Mouse (Mus musculus): ENCODE measurements around the gene Tnip3.

Tnip3 gene

DNA sequence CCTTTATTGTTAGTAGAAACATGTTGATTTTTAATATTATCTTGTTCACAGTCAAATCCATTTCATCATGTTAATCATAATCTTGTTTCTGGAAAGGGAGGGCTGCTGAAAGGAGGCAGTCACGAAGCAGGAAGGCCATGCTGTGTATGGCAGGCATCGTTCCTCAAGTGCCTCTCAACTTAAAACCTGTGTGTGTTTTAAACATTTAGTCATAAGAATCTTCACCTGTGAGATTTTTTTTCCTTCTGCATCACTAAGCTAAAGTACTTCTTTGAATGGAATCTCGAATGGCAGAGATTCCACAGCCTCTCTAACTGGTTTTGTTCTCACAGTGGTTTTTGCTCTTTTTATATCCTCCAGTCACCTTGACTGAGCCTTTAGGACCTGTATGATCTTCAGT, 121.3 kb downstream of the Tnip3 start:
- in situ Hi-C loops (cut with MboI, MseI) = no loop called here

DNA sequence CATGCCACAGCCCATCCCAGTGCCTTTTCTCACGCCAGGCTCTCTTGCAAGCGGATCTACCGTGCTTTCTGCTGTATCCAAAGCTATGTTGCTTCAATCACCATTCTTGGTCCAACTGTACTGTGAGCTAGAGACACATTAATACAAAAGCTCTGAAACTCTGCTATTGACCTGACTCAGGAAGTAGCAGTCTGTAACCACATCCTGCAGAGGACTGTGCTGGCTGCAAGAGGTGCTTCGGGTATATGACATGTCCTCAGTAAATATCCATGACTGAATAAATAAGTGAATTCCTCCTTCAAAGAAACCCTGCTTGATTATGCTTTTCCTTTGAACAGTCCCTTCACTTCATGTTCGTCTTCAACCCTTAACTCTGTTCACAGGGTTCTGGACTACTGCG, 122.6 kb downstream of the Tnip3 start:
- in situ Hi-C loops (cut with MboI, MseI) = no loop called here

DNA sequence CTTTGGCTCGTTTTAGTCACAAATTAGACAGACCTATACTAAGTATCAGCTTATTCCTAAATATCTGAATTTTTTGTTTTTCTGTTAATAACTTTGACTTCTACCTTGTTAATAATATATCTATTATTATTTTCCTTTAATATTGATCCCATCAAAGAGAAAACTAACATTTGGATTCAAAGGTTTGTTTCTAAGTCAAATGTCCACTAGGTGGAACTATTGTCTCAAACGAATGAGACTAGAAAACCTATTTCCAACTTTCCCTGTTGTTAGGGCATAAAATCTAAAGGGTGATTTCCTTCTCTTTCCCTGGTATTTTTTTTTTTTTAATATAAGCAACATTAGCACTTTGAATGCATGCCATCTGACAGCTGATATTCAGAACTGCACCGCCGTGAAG, 126.3 kb downstream of the Tnip3 start:
- in situ Hi-C loops (cut with MboI, MseI) = no loop called here

DNA sequence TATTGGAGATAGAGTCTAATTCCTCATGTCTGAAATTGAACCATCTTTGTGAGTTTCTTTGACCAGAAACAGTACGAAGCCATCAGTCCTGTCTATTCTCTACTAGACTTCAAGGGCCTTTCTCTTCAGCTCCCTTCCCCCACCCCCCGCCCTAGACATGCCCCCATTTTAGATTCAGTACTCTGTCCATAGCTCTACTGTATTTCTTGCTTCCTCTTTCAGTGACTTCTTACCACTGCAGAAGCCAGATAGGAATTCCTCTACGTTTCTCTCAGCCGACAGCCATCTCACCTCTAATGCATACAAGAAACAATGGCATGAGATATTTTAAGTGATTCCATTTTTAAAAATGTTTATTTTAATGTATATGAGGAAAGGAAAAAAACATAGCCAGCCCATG, 136.2 kb downstream of the Tnip3 start:
- in situ Hi-C loops (cut with MboI, MseI) = no loop called here

DNA sequence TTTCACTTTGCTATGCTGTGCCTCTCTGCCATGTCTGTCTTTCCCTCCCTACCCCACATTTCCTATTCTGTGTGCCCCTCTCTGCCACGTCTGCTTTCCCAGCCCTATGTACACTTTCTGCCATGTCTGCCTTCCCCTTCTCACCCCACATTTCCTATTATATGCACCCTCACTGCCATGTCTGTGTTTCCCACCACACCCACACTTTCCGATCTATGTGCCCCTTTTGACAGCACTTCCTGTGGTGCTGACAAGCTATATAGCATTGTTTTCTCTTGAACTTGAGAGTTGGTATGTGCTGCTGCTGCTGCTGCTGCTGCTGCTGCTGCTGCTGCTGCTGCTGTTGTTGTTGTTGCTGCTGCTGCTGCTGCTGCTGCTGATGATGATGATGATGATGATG, 136.9 kb downstream of the Tnip3 start:
- in situ Hi-C loops (cut with MboI, MseI) = no loop called here

DNA sequence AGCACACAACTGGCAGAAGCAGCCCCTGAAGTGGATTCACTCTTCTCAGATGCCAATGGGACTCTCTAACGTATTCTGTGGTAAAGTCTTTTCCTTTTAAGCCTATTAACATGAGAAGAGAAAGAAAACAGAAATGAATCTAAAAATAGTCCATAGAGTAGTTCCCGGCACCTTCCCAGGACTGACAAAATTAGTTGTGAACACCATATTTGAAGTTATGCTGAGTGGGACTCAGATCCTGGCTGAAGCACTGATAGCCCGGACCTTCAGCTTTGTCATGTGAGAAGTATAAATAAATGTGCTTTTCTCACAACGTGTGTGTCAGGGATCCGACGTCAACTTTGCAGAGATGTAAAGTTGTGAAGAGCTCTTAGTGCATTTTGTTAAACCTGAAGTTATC, 138.9 kb downstream of the Tnip3 start:
- in situ Hi-C loops (cut with MboI, MseI) = no loop called here

DNA sequence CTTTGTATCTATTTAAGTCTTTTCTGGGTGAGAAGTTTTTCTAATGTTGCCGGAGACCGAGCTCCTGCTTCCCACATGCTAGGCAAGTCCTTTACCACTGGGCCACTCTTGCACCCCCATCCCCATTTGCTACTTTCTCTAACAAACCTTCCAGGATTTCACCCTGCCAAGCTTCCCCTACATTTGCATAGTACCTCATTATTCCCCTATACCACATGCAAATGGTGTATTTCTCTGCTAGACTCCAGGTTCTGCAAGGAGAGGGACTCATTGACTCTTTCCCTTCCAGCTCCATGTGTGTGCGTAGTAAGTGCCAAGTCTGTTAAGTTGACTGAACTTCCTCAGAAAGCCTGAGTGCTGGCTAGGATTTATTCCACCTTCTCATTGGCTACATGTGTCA, 141.2 kb downstream of the Tnip3 start:
- in situ Hi-C loops (cut with MboI, MseI) = loop anchor here (5.0 kb wide), 1 partner anchor 861 kb away; no protein-coding TSS in a partner anchor

DNA sequence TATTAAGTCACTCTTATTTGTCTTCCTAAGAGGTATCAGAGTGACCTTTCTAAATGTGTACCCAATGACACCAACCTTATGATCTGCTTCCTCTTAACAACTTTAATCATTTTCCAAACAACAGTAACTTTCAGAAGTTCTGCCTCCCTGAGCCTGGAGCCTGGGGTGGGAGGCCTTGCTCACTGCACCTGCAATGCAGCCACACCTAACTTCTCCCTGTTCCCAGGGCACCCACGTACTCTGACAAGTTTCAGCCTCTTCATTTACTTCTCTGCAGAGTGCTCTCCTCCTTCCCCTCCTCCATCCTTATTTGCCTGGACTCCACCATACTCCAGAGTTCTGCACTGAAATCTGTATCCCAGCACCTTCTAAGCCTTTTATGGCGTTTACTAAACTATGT, 144.9 kb downstream of the Tnip3 start:
- in situ Hi-C loops (cut with MboI, MseI) = loop anchor here (5.0 kb wide), 1 partner anchor 857 kb away; no protein-coding TSS in a partner anchor

DNA sequence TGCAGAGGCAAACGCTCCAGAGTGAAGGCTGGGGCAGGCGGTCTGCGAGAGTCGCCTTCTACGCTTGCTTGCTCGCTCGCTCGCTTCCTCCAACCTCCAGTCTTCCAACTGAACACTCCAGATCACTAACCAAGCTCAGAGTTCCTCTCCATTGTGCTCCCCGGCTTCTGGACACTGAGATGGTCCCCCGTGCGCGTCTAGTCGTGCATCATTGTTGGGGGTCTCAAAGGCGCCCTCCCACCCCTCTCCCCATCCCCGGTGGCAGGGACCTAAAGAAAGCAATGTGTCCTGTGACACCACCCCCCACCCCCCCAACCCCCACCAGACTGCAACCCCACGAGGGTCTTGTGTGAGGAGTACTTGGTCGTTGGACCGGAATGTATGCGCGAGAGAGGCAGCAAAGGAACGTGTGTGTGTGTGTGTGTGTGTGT, 145.9 kb downstream of the Tnip3 start:
- in situ Hi-C loops (cut with MboI, MseI) = no loop called here

DNA sequence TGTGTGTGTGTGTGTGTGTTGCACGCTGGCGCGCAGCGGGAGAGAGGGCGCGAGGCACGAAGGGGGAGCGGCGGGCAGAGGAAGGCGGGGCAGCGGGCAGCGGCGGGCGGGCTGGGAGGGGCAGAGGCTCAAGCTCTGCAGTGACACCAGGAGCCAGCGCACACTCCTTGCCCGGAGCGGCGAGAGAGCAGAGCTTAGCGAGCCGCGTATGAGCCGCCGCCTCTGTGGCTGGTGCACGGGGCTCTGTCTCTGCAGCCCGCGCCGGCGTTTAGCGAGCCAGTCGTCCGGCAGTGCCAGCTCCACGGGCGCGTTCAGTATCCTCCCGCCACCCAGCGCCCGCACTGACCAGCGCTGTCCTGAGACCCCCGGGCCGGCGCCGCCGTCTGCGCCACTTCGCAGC, 146.3 kb downstream of the Tnip3 start, which contains the start of gene Ndnf:
Ndnf (plus strand) TSS at position 140 of the 400 bp plus-strand sequence.
- in situ Hi-C loops (cut with MboI, MseI) = no loop called here

DNA sequence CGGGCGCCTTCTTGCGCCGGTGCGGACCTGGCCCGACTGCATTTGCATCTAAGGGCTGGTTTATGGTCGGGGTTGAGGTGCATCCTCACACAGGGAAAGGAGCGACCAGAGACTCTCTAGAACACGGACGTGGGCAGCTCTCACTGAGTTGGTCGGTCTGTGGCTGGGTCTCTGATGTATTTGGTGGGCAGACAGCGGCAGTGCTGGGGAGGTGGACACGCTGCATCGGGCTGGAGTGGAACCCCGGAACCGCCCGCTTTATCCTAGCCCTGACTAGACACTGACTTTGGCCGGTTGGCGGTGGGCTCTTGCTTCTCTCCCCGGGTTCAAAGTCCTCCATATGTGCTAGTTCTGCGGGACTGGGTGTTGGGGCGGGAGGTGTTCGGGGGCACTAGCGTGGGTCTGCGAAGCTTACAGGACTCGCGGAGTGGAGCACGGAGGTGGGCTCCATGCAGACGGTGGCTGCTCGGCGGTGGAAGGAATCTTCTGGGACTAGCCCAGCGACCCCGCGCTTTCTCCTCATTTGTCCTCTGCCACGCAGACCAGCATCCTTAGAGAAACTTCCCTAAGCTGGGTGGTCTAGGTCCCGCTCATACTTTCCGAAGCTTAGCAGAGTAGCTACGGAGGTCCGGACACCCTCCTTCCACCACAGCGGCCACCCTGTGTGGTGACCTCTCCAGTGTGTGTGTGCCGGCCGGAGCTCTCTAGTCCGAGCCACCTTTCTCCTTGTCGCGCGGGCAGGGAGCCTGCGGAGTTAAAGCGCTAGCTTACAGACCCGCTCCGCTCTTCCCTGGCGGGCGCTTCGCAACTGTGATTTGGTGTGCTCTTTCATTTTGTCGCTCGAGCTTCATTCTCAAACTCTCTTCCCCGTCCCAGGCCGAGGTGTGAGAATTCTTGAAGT, 147.3 kb downstream of the Tnip3 start:
- in situ Hi-C loops (cut with MboI, MseI) = no loop called here

All from regulatory T cell (primary cell).